Mouse (Mus musculus) G1E (cell line): ENCODE data around the gene Spata31d1d.

Source experiments
- CTCF ChIP-seq: IDR thresholded peaks from 2 replicates; pipeline ENCODE4 v1.5.1; 2012; ENCODE audit warnings: low read depth, low read length, inconsistent platforms, mixed read lengths
- GATA1 ChIP-seq: IDR thresholded peaks from 2 replicates; pipeline ENCODE4 v1.6.1; 2012; ENCODE audit warnings: borderline replicate concordance, low read length, inconsistent platforms, mixed read lengths
- POLR2AphosphoS5 ChIP-seq: IDR thresholded peaks from 2 replicates; pipeline ENCODE4 v1.6.1; 2012; ENCODE audit warnings: low read depth, low read length, inconsistent platforms; ENCODE audit not compliant: insufficient replicate concordance
- TAL1 ChIP-seq: conservative IDR thresholded peaks from 2 replicates; pipeline ENCODE4 v1.6.1; 2012; ENCODE audit warnings: low read depth, low read length, inconsistent platforms, mixed read lengths

GRCm38 (mm10) chr13:59713710-59714109 lies 17.8 kb downstream of the Spata31d1d start:
- TF ChIP-seq CTCF (no peak), TAL1 (no peak), POLR2AphosphoS5 (no peak), GATA1 (no peak)
